Mouse (Mus musculus) gastrocnemius, postnatal 4 days (tissue): Measurements from ENCODE around the gene Gm29666. TPM values are rescaled to one million over a fixed set of nuclear protein-coding genes. Genes with fewer than 3 reads are reported as not detected.
A peak's percentile ranks its signal among the peaks of the same experiment; 100 is the strongest.
"Not testable (repeated sequence)": the region's sequence is repeated elsewhere in the genome, so short reads cannot be mapped to it uniquely, and the experiment has no call there.

Experiments
- DNase-seq, 2 experiments: peaks; one replicate each; pipeline ENCODE4 v3.0.0; 2021 to 2022; ENCODE audit warnings: low spot score in 2 of 2, mixed read lengths in 2 of 2
- microRNA-seq: library from miRNA; unstranded; fragments of <30 nt; microRNA quantifications from one replicate; pipeline ENCODE4 v1.2.0, GENCODE M21; 2021
- total RNA-seq, 2 experiments: library from RNA; stranded (reverse); gene quantifications; 2 replicates each; pipeline ENCODE4 v1.2.3; 2021

Gm29666 gene
- total RNA-seq, 2 experiments from 2014 or later: 0.22 to 0.29 TPM

GRCm38 (mm10) chr15:84913201-84913600 is 6.6 kb downstream of the Gm29666 start:
- no peak for DNase-seq

- no peak for DNase-seq
Measured at GRCm38 (mm10) chr15:84903843-84904385, 15.9 kb downstream of the Gm29666 start.

- DNase-seq: no peak
Measured at GRCm38 (mm10) chr15:84898077-84898476, 21.8 kb downstream of the Gm29666 start.

GRCm38 (mm10) chr15:84896664-84897063 is 23.2 kb downstream of the Gm29666 start:
- no peak for DNase-seq

DNA sequence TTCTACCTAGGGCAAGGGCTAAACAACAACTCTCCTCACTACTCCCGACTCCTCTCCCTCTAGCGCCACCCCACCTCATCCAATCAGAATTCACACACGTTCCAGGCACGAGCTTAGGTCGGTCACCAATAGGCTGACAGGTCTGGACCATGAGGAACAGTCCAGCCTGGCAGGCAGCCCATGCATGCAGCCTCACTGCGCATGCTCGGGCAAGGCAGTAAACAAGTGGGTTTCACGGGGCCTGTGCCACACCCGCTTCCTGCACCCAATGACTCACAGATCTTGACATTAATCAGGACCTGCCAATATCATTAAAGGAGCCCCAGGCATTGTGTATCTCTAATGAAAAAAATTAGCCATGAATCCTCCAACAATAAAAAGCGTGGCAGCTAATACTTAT is 23.6 kb downstream of the Gm29666 start:
- not testable (repeated sequence) for DNase-seq

GRCm38 (mm10) chr15:84891658-84892057 is 28.2 kb downstream of the Gm29666 start:
- DNase-seq: peak; percentile 38 to 50

GRCm38 (mm10) chr15:84891246-84891645 is 28.6 kb downstream of the Gm29666 start:
- DNase-seq: no peak

DNA sequence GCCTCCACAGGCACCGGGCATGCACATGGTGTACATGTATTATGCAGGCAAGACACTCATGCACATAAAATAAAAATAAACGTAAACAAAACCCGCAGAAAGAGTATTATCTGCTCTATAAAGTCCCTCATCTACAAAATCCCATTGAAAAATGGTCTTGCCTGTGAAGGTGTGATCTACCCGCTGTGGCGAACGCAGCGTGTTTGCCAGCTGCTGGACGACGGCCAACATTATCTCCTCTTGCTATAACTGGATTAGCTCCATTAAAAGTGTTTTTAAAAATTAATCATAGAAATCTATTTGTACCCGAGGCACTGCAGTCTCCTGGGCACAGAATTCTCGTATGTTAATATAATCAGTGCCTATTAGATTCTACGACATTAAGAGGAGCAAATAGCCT is 31.8 kb downstream of the Gm29666 start:
- no peak for DNase-seq

- DNase-seq: no peak
Measured at GRCm38 (mm10) chr15:84877029-84877815, 42.6 kb downstream of the Gm29666 start.

DNA sequence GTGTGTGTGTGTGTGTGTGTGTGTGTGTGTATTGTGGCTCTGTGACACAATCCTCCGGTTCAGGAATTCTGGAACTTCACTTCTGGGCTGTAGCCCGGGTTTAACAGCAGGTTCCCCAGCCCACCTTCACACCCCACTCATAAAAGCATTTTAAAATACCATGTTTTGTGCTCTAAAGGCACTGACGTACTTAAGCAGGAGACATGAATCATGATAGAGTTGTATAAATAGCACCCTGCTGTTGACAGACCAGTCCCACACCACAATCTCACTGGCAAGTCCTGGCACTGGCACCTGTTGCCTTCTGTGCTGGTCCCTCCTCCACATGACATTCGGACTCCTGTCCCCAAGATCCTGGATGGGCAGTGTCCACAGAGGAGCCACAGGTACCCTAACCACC is 46.0 kb downstream of the Gm29666 start:
- no peak for DNase-seq

GRCm38 (mm10) chr15:84873079-84873478 is 46.8 kb downstream of the Gm29666 start:
- DNase-seq: no peak

DNA sequence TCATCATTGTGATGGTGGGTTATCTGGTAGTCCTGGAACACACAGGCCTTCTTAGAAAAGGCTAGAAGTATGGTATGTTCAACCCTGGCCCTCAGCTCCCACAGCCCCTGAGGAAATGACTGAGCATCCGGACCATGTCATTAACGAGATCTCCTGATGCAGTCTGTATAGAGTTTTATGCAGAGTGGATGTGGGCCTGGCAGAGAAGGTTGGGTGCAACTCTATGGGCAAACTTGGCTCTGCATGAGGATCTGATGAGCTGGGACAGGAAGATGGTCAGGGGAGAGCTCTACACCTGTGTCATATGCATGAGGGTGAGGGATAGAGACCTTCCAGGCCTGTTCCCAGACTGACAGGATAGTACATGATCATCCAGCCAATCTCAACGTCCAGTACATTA is 48.0 kb downstream of the Gm29666 start:
- DNase-seq: no peak

GRCm38 (mm10) chr15:84861911-84862310 is 57.9 kb downstream of the Gm29666 start:
- DNase-seq: no peak

Small RNA genes lying within 50 kb of the gene (microRNA-seq; reads per million reads assigned to microRNA genes)
- gene Mir1249: 11.6 reads per million, percentile 29 among the genes with 10 or more reads in this experiment

Other genes with a start within 250 kb of the Gm29666 start
- gene Arhgap8, start 200.0 kb downstream of the Gm29666 start, total RNA-seq: under 1 TPM; 0.39 to 0.47 TPM
- gene Phf21b, start 64.0 kb downstream of the Gm29666 start, total RNA-seq: 1 to 10 TPM in 1 of 2 experiments, under 1 TPM in 1; 0.57 to 2.1 TPM
- 10 to 100 TPM; 21.0 to 23.5 TPM for gene Nup50, start 3.4 kb upstream of the Gm29666 start, total RNA-seq
- gene 5031439G07Rik, start 68.5 kb upstream of the Gm29666 start, total RNA-seq: 10 to 100 TPM; 33.5 to 36.7 TPM
- not detected for gene Upk3a, start 97.1 kb upstream of the Gm29666 start, total RNA-seq
- 10 to 100 TPM; 12.7 to 14.0 TPM for gene Fam118a, start 108.9 kb upstream of the Gm29666 start, total RNA-seq
- under 1 TPM; 0.08 to 0.17 TPM for gene Smc1b, start 211.9 kb upstream of the Gm29666 start, total RNA-seq
- not detected for gene Ribc2, start 212.0 kb upstream of the Gm29666 start, total RNA-seq